Mouse (Mus musculus): ENCODE data around the gene Maml2. TPM values are rescaled to one million over a fixed set of nuclear protein-coding genes. Genes with fewer than 3 reads are reported as not detected.

The Maml2 gene
- total RNA-seq, 1 experiment from 2014 or later: 4.8 TPM

DNA sequence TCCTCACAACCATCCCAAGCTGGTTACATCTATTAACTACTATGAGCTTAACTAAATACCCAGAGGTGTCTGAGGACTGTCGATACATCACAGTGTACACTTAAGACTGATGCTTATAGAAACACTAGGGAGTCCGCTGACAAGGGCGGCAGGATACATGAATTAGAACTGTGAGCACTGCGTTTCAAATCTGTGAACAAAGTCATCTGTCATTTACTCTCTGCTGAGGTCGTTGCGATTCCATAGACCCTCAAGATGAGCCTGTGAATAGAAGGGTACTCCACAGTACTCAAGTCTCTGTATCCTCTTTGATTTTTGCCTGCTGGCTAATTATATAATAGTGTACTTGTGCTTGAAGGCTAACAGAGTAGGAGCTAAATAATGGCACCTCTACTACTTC, 143.2 kb downstream of the Maml2 start:
- ATAC-seq (replicated peaks; ENCODE audit: insufficient number of reproducible peaks, low FRiP score, low TSS enrichment, poor library complexity, severe bottlenecking): no peak

DNA sequence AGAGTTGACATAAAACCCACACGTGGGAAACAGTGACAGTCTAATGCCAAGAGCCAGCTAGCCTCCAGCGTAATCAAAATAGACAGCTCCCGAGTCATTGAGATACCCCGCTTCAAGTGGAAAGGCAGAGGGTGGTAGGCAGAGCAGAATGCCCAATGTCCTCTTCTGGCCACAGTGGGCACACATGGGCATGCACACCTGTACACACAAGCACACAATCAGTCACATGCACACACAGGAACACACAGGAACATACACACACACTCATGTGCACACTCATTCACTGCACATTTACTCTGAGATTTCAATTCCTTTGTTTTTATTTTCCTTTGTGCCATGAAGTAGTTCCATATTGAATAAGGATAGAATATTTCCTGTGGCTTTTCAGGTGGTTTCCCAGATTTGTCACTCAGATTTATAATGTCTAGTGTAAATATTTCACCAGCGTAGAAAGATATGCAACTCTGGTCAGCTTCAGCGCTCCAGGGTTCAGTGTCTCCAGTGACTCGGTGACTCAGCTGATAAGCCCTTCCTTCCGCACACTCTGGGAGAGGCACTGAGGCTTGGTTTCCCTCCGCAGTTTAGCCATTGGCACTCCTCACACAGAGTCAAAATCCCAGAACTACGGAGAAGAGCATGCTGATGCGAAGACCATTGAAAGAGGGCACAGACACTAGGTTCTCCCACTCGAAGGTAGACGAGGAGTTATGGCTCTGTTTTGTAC, 144.4 kb downstream of the Maml2 start:
- ATAC-seq (replicated peaks; ENCODE audit: insufficient number of reproducible peaks, low FRiP score, low TSS enrichment, poor library complexity, severe bottlenecking): no peak

DNA sequence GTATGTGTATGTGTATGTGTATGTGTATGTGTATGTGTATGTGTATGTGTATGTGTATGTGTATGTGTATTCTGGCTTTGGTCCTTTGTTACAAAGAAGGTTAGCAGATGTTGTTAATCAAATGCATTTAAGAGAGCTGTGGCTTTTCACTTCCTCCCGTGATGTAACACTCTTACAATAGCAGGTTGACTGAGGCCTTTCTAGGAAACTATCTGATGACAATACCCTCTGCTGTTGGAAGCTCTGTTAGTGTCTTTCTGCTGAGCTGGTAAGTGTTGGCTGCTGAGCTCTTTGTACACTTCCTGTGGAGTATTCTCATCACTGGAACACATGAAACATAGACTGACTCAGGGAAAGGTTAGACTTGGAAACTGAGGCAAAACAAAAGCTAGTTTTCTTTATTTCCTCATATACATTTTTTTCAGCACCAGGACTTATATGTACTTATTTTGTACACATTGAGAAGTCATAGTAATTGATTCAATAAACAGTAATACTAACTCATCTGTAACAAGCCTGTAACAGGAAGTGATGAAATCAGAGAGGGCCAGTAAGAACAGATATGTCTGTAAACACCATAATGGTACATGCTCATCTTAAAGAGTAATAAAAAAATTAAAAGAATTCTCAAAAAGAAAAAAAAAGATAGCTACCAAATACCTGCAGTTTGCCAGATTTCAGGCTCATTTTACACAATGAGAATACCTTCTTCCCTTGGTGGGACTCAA, 145.9 kb downstream of the Maml2 start:
- peak; percentile 80 for ATAC-seq (replicated peaks; ENCODE audit: insufficient number of reproducible peaks, low FRiP score, low TSS enrichment, poor library complexity, severe bottlenecking)

DNA sequence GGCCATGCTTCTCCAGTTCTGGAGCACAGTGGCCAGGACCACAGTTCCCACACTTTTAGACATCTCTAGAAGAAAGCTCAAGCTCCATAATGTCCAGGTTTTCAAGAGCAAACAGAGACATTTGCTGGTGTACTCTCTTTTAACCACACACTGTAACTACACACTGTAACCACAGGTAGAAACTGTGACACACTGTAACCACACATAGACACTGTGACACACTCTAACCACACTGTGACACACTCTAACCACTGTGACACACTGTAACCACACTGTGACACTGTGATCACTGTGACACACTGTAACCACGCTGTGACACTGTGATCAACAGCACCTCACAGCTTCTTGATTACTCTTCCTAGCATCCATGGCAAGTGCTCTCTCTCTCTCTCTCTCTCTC, 148.5 kb downstream of the Maml2 start:
- ATAC-seq (replicated peaks; ENCODE audit: insufficient number of reproducible peaks, low FRiP score, low TSS enrichment, poor library complexity, severe bottlenecking): peak; percentile 86

DNA sequence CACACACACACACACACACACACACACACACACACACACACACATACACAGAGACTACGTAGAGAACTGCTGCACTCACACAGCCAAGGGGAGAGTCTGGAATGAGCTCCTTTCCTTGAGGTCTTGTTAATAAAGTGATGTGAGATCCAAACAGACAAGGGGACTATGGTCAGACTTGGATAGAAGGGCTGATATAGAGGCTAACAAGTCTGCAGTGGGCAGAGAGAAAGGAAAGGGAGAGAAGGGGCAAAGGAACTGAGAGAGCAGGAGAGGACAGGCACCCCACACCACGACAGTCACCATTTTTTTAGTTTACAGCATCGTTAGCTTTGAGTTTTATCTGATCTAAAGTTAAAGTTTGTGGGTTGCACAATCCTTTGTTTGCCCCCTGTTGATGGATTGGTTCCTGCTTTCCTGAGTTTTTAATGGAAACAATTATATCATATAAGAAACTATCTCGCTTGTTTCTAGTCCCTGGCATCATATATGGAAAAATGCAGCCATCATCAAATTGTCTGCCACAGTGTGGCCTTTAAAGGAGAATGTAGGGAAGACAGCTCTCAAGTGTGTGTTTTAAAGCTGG, 149.0 kb downstream of the Maml2 start, which contains the start of gene Gm17571:
Gene Gm17571, minus strand, starts transcription at position 51 of the 583 bp plus-strand sequence.
- no peak for ATAC-seq (replicated peaks; ENCODE audit: insufficient number of reproducible peaks, low FRiP score, low TSS enrichment, poor library complexity, severe bottlenecking)

DNA sequence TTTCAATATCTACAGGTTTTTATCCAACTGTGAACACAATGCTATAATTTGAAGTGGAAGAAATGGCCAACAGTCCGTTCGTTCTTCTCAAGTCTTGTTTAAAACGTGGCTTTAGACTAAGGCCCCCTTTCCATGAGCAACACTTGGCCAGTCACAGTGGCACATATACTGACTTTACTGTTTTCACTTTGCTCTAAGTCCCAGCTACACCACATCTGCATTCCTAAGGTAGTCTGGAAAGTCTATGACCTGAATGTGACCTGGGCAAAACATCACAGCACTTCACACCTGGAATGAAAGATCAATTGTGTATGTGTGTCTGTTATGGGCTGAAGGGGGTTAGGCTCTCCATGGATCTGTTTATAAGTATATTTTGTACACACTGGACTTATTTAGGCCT, 151.0 kb downstream of the Maml2 start:
- ATAC-seq (replicated peaks; ENCODE audit: insufficient number of reproducible peaks, low FRiP score, low TSS enrichment, poor library complexity, severe bottlenecking): no peak

DNA sequence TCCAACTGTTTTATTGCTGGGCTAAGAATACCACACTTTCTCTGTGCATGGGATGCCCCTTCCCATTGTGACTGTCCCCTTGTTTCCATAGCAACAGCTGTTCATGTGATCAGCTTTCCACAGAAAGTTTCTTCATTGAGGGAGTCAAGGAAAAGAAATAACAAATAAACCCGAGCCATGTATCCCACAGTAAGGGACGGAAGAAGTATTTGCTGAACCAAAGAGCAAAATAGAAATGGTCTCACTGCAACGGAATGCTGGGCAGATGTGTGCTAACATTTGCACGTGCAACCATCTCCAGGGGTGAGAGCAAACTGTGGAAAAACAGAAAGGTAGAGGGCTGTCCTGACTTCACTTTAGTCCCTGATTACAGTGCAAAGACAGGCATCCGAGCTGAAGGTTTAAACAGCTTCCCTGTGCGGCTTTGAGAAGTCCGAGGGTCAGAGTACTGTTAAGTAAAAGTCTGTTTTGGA, 156.9 kb downstream of the Maml2 start:
- ATAC-seq (replicated peaks; ENCODE audit: insufficient number of reproducible peaks, low FRiP score, low TSS enrichment, poor library complexity, severe bottlenecking): no peak

DNA sequence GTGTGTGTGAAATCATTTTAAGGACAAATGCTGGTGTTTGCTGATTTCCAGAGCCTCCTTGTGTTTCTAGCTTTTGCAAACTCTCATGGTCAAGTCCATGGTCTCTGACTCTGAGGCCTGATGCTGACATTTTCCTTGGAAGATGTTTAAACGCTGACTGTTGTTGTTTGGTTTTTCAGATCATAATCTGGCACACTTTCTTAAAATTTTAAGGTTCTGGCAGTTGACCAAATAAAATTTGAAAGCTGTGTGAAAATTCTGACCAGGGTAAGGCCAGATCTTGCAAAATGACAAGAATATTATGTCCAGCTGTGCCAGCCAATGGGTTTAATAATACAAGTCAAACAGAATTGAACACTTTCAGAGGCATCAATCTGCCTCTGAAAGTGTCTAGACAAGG, 157.5 kb downstream of the Maml2 start:
- ATAC-seq (replicated peaks; ENCODE audit: insufficient number of reproducible peaks, low FRiP score, low TSS enrichment, poor library complexity, severe bottlenecking): no peak

DNA sequence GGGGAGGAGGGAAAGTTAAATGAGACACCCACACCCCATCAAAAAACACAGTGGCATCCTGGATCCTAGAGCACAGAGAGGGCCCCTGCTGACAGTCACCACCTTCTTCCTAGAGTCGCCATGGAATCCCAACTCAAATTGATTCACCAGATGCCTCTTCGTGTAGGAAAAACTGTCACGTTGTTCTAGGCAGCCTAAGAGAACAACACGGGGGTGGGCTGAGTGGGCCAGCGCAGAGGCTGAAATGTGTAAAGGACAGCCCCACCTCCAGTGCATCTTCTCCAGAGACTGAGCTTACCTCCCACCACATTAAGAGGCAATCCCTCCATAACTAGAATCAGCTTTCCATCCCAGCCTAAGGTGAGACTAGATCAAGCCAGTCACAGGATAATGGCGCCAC, 160.0 kb downstream of the Maml2 start:
- ATAC-seq (replicated peaks; ENCODE audit: insufficient number of reproducible peaks, low FRiP score, low TSS enrichment, poor library complexity, severe bottlenecking): no peak

DNA sequence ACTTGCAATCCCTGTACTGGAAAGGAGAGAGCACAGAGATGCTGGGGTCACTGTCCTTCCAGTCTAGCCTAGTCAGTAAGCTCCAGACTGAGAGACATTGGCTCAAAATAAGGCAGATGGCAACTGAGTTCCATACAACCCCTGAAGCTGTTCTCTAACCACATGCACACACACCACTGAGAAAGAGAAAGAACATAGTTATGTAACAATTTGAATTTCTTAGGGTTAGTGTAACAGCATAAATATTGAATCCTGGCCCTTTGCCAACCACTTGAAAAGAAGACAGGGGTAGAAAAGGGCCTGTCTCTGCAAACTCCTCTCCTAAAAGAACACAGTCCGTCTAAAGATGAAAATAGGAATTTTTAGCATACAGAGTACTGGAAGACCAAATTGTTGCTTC, 161.6 kb downstream of the Maml2 start:
- no peak for ATAC-seq (replicated peaks; ENCODE audit: insufficient number of reproducible peaks, low FRiP score, low TSS enrichment, poor library complexity, severe bottlenecking)

DNA sequence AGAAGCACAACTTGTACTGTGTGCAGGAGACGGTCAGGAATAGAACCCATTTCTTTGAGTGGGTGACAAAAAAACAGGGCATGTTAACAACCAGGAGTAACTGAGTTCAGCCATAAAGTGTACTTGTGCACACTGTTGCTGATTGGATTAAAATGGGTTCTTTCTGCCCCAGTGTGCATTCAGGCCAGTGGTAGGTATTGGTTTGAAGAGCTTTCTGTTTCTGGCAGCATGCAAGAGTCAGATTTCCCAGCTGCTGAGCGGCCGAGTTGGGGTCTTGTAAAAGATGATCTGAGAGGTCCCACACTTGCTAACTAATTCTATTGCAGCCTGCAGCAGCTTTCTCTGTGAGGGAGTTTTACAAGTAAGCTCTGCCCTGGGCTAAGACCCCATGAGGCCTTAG, 162.3 kb downstream of the Maml2 start:
- ATAC-seq (replicated peaks; ENCODE audit: insufficient number of reproducible peaks, low FRiP score, low TSS enrichment, poor library complexity, severe bottlenecking): no peak

DNA sequence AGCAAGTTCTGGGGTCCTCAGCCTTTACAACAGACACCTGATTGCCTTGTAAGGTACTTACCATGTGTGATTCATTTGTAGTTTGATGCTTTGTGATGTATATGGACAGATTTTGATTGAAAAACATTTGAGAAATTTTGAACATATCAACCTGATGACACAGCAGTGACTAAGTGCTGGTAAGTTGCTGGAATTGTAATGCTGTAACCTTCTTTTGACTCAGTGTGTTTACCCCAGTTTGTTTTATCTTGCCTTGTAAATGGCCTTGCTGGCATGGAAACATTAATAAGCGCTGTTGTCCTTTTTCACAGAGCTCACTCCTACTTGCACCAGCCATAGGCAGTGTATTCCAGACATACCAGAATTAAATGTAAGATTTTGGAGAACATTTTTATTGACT, 163.2 kb downstream of the Maml2 start:
- no peak for ATAC-seq (replicated peaks; ENCODE audit: insufficient number of reproducible peaks, low FRiP score, low TSS enrichment, poor library complexity, severe bottlenecking)

DNA sequence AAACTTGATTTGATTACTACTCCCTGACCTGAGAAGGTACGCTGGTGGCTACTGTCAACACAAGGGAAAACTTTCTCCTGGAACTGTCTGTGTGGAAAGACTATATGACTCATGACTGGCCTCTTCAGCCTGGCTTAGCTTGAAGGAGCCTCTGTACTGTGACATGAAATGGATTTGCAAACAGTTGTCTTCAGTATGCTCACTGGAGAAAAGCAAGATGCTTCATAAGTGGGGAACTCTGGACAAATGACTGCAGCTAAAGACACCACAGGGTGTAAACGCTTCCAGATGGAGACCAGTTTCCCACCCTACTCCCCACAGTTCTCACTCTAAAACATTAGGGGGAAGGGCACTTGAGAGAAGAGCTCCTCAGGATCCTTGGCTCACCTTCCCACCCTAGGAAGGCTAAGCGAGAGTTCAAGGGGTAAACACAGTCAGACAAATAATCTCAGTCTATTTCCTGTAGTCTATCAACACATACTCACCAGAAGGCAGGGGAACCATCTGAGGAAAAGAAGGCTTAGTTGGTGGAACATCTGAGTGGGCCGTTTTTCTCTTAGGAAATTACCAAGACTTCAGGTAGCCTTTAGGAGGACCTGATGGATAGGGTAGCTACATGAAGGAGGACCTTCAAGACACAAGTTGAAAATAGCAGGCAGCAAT, 167.7 kb downstream of the Maml2 start:
- no peak for ATAC-seq (replicated peaks; ENCODE audit: insufficient number of reproducible peaks, low FRiP score, low TSS enrichment, poor library complexity, severe bottlenecking)

DNA sequence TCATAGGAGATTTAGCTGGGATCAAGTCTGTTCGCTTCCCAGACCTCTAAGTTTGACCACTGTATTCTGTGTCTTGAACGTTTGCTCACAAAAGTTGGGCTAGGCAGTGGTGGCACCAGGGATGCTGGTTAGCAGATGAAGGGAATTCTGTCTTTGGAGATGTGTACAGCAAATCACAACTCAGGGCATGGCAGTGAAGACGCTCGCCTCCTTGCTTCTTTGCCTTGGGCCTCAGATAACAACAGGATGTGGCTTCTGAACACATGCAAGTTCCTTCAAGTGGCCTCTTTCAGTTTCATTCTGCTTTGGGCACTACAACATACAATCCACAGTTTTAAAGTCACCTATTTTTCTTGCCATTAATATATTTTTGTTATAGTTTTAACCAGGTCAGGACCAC, 168.6 kb downstream of the Maml2 start:
- peak; percentile 90 for ATAC-seq (replicated peaks; ENCODE audit: insufficient number of reproducible peaks, low FRiP score, low TSS enrichment, poor library complexity, severe bottlenecking)

DNA sequence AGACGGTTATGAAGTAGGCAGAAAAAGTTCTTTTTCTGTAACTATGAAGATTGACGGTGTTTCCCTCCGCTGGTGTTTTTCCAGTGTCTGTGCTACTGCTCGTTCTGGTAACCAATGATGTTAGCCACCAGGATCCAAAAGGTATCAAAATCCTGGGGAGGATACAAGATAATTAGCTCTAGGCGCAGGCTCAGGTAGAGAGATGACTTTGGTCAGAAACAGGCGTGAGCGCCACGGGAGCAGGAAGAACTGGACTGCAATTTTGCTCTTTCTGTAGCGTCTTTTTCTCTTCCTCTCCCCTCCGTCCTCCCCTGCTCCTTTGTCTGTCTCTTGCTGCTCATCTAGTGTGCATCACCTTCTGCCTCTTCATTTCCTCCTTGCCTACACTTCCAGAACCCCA, 169.1 kb downstream of the Maml2 start:
- no peak for ATAC-seq (replicated peaks; ENCODE audit: insufficient number of reproducible peaks, low FRiP score, low TSS enrichment, poor library complexity, severe bottlenecking)

DNA sequence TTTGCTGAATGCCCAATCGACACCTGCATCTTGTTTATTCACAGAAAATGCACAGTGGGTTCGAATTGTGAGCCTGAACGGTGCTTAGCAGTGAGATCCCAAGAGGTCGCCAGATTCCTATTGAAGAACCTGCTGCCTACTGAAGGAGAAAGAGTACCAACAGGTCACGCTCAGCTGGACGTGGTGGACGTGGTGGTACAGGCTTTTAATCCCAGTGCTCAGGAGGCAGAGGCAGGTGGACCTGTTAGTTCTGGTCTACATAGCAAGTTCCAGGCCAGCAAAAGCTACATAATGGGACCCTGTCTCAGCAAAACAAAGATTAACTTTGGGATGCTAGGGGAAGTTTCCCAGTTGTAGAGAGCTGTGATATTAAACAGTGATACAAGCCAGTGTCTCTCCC, 170.0 kb downstream of the Maml2 start:
- no peak for ATAC-seq (replicated peaks; ENCODE audit: insufficient number of reproducible peaks, low FRiP score, low TSS enrichment, poor library complexity, severe bottlenecking)

DNA sequence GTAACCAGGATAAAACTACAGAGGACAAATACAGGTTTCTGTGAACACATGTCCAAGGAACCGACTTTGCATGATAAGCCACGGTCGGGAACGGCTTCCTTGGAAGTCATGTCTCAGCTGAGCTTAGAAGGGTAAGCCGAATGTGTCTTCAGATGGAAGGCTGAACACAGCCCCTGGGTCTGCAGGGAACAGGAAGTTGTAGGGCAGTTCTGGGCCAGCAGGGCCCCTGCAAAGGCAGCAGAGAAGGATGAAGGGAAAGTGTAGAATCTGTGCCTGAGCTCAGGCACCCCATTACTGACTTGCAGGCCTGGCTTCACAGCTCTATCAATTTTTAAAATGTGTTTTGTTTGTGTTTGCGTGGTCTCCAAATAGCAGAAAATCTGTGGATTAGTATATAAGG, 171.0 kb downstream of the Maml2 start:
- ATAC-seq (replicated peaks; ENCODE audit: insufficient number of reproducible peaks, low FRiP score, low TSS enrichment, poor library complexity, severe bottlenecking): no peak

DNA sequence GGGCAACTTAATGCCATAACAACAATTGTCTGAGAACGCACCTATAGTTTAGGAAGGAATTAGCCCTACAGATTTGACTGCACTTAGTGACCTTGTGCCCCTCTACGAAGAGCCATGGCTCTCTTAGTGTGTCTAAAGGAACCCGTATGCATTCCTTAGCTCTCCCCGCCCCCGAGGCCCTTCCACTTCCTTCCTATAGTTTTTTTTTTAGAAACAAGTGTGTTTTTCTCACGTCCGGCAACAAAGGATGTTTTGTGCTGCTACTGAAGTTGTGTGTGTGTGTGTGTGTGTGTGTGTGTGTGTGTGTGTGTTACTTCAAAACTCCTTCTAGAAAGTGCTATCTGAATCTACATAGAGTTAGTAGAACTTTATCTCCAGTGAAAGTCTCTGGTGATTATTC, 172.3 kb downstream of the Maml2 start:
- no peak for ATAC-seq (replicated peaks; ENCODE audit: insufficient number of reproducible peaks, low FRiP score, low TSS enrichment, poor library complexity, severe bottlenecking)

DNA sequence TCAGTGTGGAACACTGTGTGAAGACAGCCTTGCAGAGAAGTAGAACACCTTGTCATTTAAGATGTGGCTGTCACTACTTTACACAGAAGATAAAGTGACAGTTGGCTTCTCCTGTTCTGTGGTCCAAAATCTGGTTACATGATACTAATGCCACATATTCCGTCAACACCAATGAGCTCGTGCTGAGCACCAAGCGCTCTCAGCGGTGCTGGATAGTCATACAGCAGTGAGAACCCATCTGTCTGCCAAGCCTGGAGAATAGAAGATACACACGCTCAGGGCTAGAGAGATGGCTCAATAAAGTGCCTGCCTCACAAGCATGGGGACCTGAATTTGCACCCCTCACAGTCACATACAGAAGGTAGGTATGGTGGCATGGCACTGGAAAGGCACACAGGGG, 177.2 kb downstream of the Maml2 start:
- no peak for ATAC-seq (replicated peaks; ENCODE audit: insufficient number of reproducible peaks, low FRiP score, low TSS enrichment, poor library complexity, severe bottlenecking)
